Mouse (Mus musculus): Measurements from ENCODE around the gene Dpp9. TPM values are rescaled to one million over a fixed set of nuclear protein-coding genes. Genes with fewer than 3 reads are reported as not detected.

Dpp9 gene
- polyA plus RNA-seq, 1 experiment from 2014 or later = 45.0 TPM

DNA sequence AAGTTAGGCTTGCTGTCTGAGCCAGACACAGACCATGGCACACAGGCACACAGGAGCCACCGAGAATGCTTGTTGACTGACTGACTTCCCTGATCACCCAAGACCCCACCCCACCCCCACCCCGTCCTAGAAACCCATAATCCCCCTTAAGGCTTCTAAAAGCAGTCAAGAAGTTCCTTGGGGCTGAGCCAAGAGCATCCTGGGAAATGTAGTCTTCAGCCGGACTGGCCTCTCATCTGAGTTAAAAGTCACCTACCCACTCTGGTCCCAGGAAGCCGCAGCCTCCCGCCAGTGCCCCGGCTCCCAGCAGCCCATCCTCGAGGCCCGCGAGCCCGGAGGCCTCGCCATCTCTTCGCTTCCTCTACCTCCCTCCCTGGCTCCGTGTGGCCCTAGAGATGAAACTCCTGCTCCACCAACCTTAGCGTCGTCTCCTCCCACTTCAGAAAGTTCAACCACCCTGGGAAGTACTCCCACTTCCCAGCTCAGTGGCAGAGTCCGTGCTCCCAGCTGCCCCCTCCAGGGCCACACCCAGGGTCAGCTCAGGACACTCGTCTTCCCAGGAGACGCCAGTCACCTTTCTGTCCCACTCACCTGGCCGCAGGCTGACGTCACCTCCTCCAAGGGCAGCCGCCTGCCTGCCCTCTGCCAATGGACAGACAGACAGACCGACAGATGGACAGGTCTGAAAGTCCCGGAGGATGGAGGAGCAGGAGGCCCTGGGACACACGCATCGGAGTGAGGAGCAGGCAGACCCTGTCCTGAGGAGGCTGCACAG, 80.7 kb downstream of the Dpp9 start:
- no peak for ATAC-seq (ENCODE audit: low FRiP score, low TSS enrichment)
- H3K27ac ChIP-seq (ENCODE audit: low read length) = no peak overlapping the region
- H3K4me1 ChIP-seq (ENCODE audit: insufficient read depth, low read length) = peaks cover 41% of the 10 kb centered on the region
- no peak overlapping the region for H3K9ac ChIP-seq (replicated peaks; ENCODE audit: low read length)
- no peaks in the 10 kb centered on the region for H3K9me3 ChIP-seq (ENCODE audit: low read length)
- H3K36me3 ChIP-seq (ENCODE audit: insufficient read depth, low read length) = no peaks in the 10 kb centered on the region
- H3K4me3 ChIP-seq (ENCODE audit: low read length) = peak overlapping the region; percentile 24
- peak overlapping the region; percentile 46 for H3K4me2 ChIP-seq (replicated peaks; ENCODE audit: low read depth, low read length)
- 15% methylated on average over 25 of the region's 25 CpGs for WGBS
- H3K27me3 ChIP-seq (ENCODE audit: insufficient read depth, low read length) = peaks cover 39% of the 10 kb centered on the region

MicroRNAs encoded within 50 kb of the gene (microRNA counts, 519-probe panel; counts per million panel counts)
- 2,566 counts per million, percentile 63 among the panel's probes with 10 or more counts for microRNA mmu-miR-7b

Small RNAs within 50 kb of the gene (microRNA-seq; reads per million reads assigned to microRNA genes)
- gene Gm44397 (not detected), gene Mir7b (40.3 reads per million, percentile 46 among the genes with 10 or more reads in this experiment)

Other genes with a start within 250 kb of the Dpp9 start
- gene Shd, start 248.4 kb downstream of the Dpp9 start, polyA plus RNA-seq (2015; fragmentation: Nextera tagmentation; extraction: Ambion mirVana) = 41.6 and 46.0 TPM in 2 replicates
- 21.6 TPM in 2 replicates for gene Fsd1, start 232.4 kb downstream of the Dpp9 start, polyA plus RNA-seq (2015; fragmentation: Nextera tagmentation; extraction: Ambion mirVana)
- gene Stap2, start 213.3 kb downstream of the Dpp9 start, polyA plus RNA-seq (2015; fragmentation: Nextera tagmentation; extraction: Ambion mirVana) = 21.0 and 21.4 TPM in 2 replicates
- gene Mpnd, start 213.2 kb downstream of the Dpp9 start, polyA plus RNA-seq (2015; fragmentation: Nextera tagmentation; extraction: Ambion mirVana) = 109 and 112 TPM in 2 replicates
- 189 and 190 TPM in 2 replicates for gene Sh3gl1, start 182.3 kb downstream of the Dpp9 start, polyA plus RNA-seq (2015; fragmentation: Nextera tagmentation; extraction: Ambion mirVana)
- gene Chaf1a, start 178.5 kb downstream of the Dpp9 start, polyA plus RNA-seq (2015; fragmentation: Nextera tagmentation; extraction: Ambion mirVana) = 26.0 and 28.4 TPM in 2 replicates
- 46.2 and 47.2 TPM in 2 replicates for gene Ubxn6, start 143.9 kb downstream of the Dpp9 start, polyA plus RNA-seq (2015; fragmentation: Nextera tagmentation; extraction: Ambion mirVana)
- gene Hdgfl2, start 139.3 kb downstream of the Dpp9 start, polyA plus RNA-seq (2015; fragmentation: Nextera tagmentation; extraction: Ambion mirVana) = 129 and 141 TPM in 2 replicates
- gene Plin4, start 109.1 kb downstream of the Dpp9 start, polyA plus RNA-seq (2015; fragmentation: Nextera tagmentation; extraction: Ambion mirVana) = 0.18 and 0.32 TPM in 2 replicates
- 1.6 and 2.6 TPM in 2 replicates for gene Plin5, start 101.3 kb downstream of the Dpp9 start, polyA plus RNA-seq (2015; fragmentation: Nextera tagmentation; extraction: Ambion mirVana)
- 0.62 and 0.69 TPM in 2 replicates for gene Lrg1, start 96.9 kb downstream of the Dpp9 start, polyA plus RNA-seq (2015; fragmentation: Nextera tagmentation; extraction: Ambion mirVana)
- gene Sema6b, start 78.6 kb downstream of the Dpp9 start, polyA plus RNA-seq (2015; fragmentation: Nextera tagmentation; extraction: Ambion mirVana) = 1.1 TPM in 2 replicates
- 12.2 and 13.2 TPM in 2 replicates for gene Tnfaip8l1, start 56.4 kb downstream of the Dpp9 start, polyA plus RNA-seq (2015; fragmentation: Nextera tagmentation; extraction: Ambion mirVana)
- 102 and 109 TPM in 2 replicates for gene Mydgf, start 35.0 kb downstream of the Dpp9 start, polyA plus RNA-seq (2015; fragmentation: Nextera tagmentation; extraction: Ambion mirVana)
- 14.6 and 15.8 TPM in 2 replicates for gene Fem1a, start 37.9 kb upstream of the Dpp9 start, polyA plus RNA-seq (2015; fragmentation: Nextera tagmentation; extraction: Ambion mirVana)
- 7.3 and 10.3 TPM in 2 replicates for gene Ticam1, start 57.9 kb upstream of the Dpp9 start, polyA plus RNA-seq (2015; fragmentation: Nextera tagmentation; extraction: Ambion mirVana)
- gene Plin3, start 74.0 kb upstream of the Dpp9 start, polyA plus RNA-seq (2015; fragmentation: Nextera tagmentation; extraction: Ambion mirVana) = 87.5 and 106 TPM in 2 replicates
- not detected in 2 replicates for gene Arrdc5, start 81.4 kb upstream of the Dpp9 start, polyA plus RNA-seq (2015; fragmentation: Nextera tagmentation; extraction: Ambion mirVana)
- 170 and 179 TPM in 2 replicates for gene Uhrf1, start 84.4 kb upstream of the Dpp9 start, polyA plus RNA-seq (2015; fragmentation: Nextera tagmentation; extraction: Ambion mirVana)
- 37.7 and 39.1 TPM in 2 replicates for gene Kdm4b, start 107.2 kb upstream of the Dpp9 start, polyA plus RNA-seq (2015; fragmentation: Nextera tagmentation; extraction: Ambion mirVana)